ENCODE assay signal across 10 mouse cellular contexts in genomic region chr7:40072478-40072877, GRCm38 (mm10).
DNase-seq lines count a peak whose midpoint lies in the region; ATAC-seq and TF ChIP-seq lines count a peak whose summit lies in the region.
"Had no signal": no experiment of that assay in that cellular context is flagged by ENCODE, and none has a peak within 500 bp of the region (broad histone marks: within the 10 kb centered on the region; RNA-seq: fewer than 3 reads in every experiment).

No protein-coding gene starts in this region.

- no peaks in the 10 kb centered on the region for H3K9me3 ChIP-seq in lung, postnatal 0 days (ENCODE audit: low read length)
- H3K9me3 ChIP-seq in stomach, postnatal 0 days (ENCODE audit: control insufficient read depth, low read length), result no peaks in the 10 kb centered on the region

- no peak overlapping the region for H3K4me3 ChIP-seq in heart, adult 2 months
- no peak overlapping the region for H3K4me3 ChIP-seq in lung, postnatal 0 days (ENCODE audit: low read depth, low read length)
- no peak overlapping the region for H3K4me3 ChIP-seq in stomach, postnatal 0 days (ENCODE audit: low read depth, low read length)

- no peak for DNase-seq in heart, adult 2 months
- DNase-seq in heart, postnatal 25 days (ENCODE audit: low spot score), result no peak
- no peak for DNase-seq in lung, postnatal 0 days (ENCODE audit: low spot score)
- no peak for DNase-seq in lung, postnatal 10 days
- peak; percentile 23 for DNase-seq in kidney, postnatal 10 days
- no peak for DNase-seq in stomach, postnatal 0 days (ENCODE audit: low spot score)
- no peak for DNase-seq in gastrocnemius, postnatal 14 days
- no peak for DNase-seq in heart, postnatal 36 days
- DNase-seq: lung, adult 18-20 months had no signal

- intact Hi-C loops in heart, adult 2 months (cut with DNase I), result loop anchor here (10.0 kb wide), 1 partner anchor 228 kb away; no protein-coding TSS in a partner anchor
- intact Hi-C loops in heart, postnatal 25 days (cut with DNase I), result loop anchor here (5.0 to 10.0 kb wide), 2 partner anchors 200 to 208 kb away; no protein-coding TSS in a partner anchor
- intact Hi-C loops in gastrocnemius, postnatal 14 days (cut with DNase I; ENCODE audit: low total_unique reads), result no loop called here
- intact Hi-C loops in heart, postnatal 36 days (cut with DNase I), result loop anchor here (5.0 to 10.0 kb wide), 3 partner anchors 58 to 830 kb away; no protein-coding TSS in a partner anchor

- H3K27ac ChIP-seq in heart, adult 2 months, result no peak overlapping the region
- no peak overlapping the region for H3K27ac ChIP-seq in lung, postnatal 0 days (ENCODE audit: low read length)
- no peak overlapping the region for H3K27ac ChIP-seq in stomach, postnatal 0 days (replicated peaks)

- H3K79me2 ChIP-seq in heart, adult 2 months (replicated peaks; ENCODE audit: control insufficient read depth, insufficient read depth, low read length), result no peaks in the 10 kb centered on the region

- H3K4me2 ChIP-seq in lung, postnatal 0 days (replicated peaks; ENCODE audit: low read depth, low read length), result no peak overlapping the region
- H3K4me2 ChIP-seq in stomach, postnatal 0 days (replicated peaks; ENCODE audit: low read depth), result no peak overlapping the region

- TF ChIP-seq POLR2A in heart, adult 2 months (IDR thresholded peaks at IDR 0.05; ENCODE audit: insufficient read depth, low read depth, low read length), result no peak

- no peaks in the 10 kb centered on the region for H3K27me3 ChIP-seq in heart, adult 2 months (ENCODE audit: control insufficient read depth, insufficient read depth, low read length)
- H3K27me3 ChIP-seq in lung, postnatal 0 days (replicated peaks; ENCODE audit: insufficient read depth, low read length), result no peaks in the 10 kb centered on the region
- H3K27me3 ChIP-seq in stomach, postnatal 0 days (ENCODE audit: control insufficient read depth, insufficient read depth, low read length), result no peaks in the 10 kb centered on the region

- H3K4me1 ChIP-seq in heart, adult 2 months (ENCODE audit: control insufficient read depth, insufficient read depth, low read length), result no peaks in the 10 kb centered on the region
- H3K4me1 ChIP-seq in lung, postnatal 0 days (ENCODE audit: insufficient read depth, low read depth, low read length), result no peaks in the 10 kb centered on the region
- no peaks in the 10 kb centered on the region for H3K4me1 ChIP-seq in stomach, postnatal 0 days (replicated peaks; ENCODE audit: control insufficient read depth, insufficient read depth)

- WGBS in heart, adult 2 months, result 55% methylated on average over 1 of the region's 1 CpGs
- 70% methylated on average over 1 of the region's 1 CpGs for WGBS in lung, postnatal 0 days
- 71% methylated on average over 1 of the region's 1 CpGs for WGBS in stomach, postnatal 0 days

- H3K36me3 ChIP-seq in heart, adult 2 months (ENCODE audit: control insufficient read depth, insufficient read depth, low read length), result no peaks in the 10 kb centered on the region
- H3K36me3 ChIP-seq in lung, postnatal 0 days (ENCODE audit: insufficient read depth, low read length), result no peaks in the 10 kb centered on the region
- H3K36me3 ChIP-seq in stomach, postnatal 0 days (ENCODE audit: control insufficient read depth, insufficient read depth, low read length), result no peaks in the 10 kb centered on the region

- no peak overlapping the region for H3K9ac ChIP-seq in heart, adult 2 months (ENCODE audit: low read depth, low read length)
- no peak overlapping the region for H3K9ac ChIP-seq in lung, postnatal 0 days (replicated peaks; ENCODE audit: low read depth)
- no peak overlapping the region for H3K9ac ChIP-seq in stomach, postnatal 0 days (ENCODE audit: low read length)

- no peak for TF ChIP-seq EP300 in heart, adult 2 months (IDR thresholded peaks at IDR 0.05; ENCODE audit: insufficient read depth, low read depth, low read length)
- no peak for TF ChIP-seq EP300 in lung, postnatal 0 days (IDR thresholded peaks at IDR 0.05)
- TF ChIP-seq EP300 in stomach, postnatal 0 days (optimal IDR thresholded peaks at IDR 0.05), result no peak

- ATAC-seq in lung, postnatal 0 days, result no peak
- no peak for ATAC-seq in stomach, postnatal 0 days (ENCODE audit: low FRiP score, low TSS enrichment)
- ATAC-seq: intestine, embryonic 16.5 days had no signal

- TF ChIP-seq CTCF in heart, adult 2 months (IDR thresholded peaks at IDR 0.05), result peak; percentile 47
- TF ChIP-seq CTCF in lung, postnatal 0 days (IDR thresholded peaks at IDR 0.05), result peak; percentile 14; the same call in 1 of the 2 replicates
- TF ChIP-seq CTCF in stomach, postnatal 0 days (IDR thresholded peaks at IDR 0.05; ENCODE audit: low read depth), result peak; percentile 36
